Mouse (Mus musculus) G1E (cell line): ENCODE data around the gene BC048679. TPM values are rescaled to one million over a fixed set of nuclear protein-coding genes. Genes with fewer than 3 reads are reported as not detected.

Experiments
- ATAC-seq: 2 replicates; pipeline ENCODE4 v1.8.0; 2016; ENCODE audit warnings: mild to moderate bottlenecking; ENCODE audit not compliant: insufficient number of reproducible peaks, poor library complexity, low FRiP score, severe bottlenecking; ENCODE audit errors: extremely low read depth
- DNase-seq: peaks from one replicate; pipeline ENCODE4 v3.0.0; 2012; ENCODE audit warnings: low spot score
- H3K27me3 ChIP-seq: 2 replicates; pipeline ENCODE4 v1.6.1; 2012; ENCODE audit warnings: mild to moderate bottlenecking, low read length, inconsistent platforms; ENCODE audit not compliant: insufficient read depth
- H3K36me3 ChIP-seq: replicated peaks from 2 replicates; pipeline ENCODE3; 2012; ENCODE audit warnings: mild to moderate bottlenecking, inconsistent platforms
- H3K4me1 ChIP-seq: 2 replicates; pipeline ENCODE4 v1.6.1; 2012; ENCODE audit warnings: low read depth, low read length, inconsistent platforms, mixed read lengths; ENCODE audit not compliant: insufficient read depth
- H3K4me3 ChIP-seq: 2 replicates; pipeline ENCODE4 v1.5.1; 2012; ENCODE audit warnings: low read depth, mild to moderate bottlenecking, inconsistent platforms, low read length, moderate library complexity, mixed read lengths
- H3K9me3 ChIP-seq: replicated peaks from 2 replicates; pipeline ENCODE4 v1.6.1; 2012; ENCODE audit warnings: inconsistent platforms
- CTCF ChIP-seq: IDR thresholded peaks from 2 replicates; pipeline ENCODE4 v1.5.1; 2012; ENCODE audit warnings: low read depth, low read length, inconsistent platforms, mixed read lengths
- GATA1 ChIP-seq: IDR thresholded peaks from 2 replicates; pipeline ENCODE4 v1.6.1; 2012; ENCODE audit warnings: borderline replicate concordance, low read length, inconsistent platforms, mixed read lengths
- GATA2 ChIP-seq: IDR thresholded peaks from 2 replicates; pipeline ENCODE4 v1.6.1; 2012; ENCODE audit warnings: low read depth, low read length, inconsistent platforms, borderline replicate concordance
- POLR2AphosphoS5 ChIP-seq: IDR thresholded peaks from 2 replicates; pipeline ENCODE4 v1.6.1; 2012; ENCODE audit warnings: low read depth, low read length, inconsistent platforms; ENCODE audit not compliant: insufficient replicate concordance
- TAL1 ChIP-seq: conservative IDR thresholded peaks from 2 replicates; pipeline ENCODE4 v1.6.1; 2012; ENCODE audit warnings: low read depth, low read length, inconsistent platforms, mixed read lengths
- polyA plus RNA-seq: library from polyadenylated mRNA; stranded (reverse); fragments of >175 nt; gene quantifications from 2 replicates; pipeline ENCODE4 v1.2.3, GENCODE M21; 2012
- total RNA-seq, 2 experiments: library from RNA; stranded (forward) in 1 of 2; stranded (reverse) in 1 of 2; fragments of 200-1000 nt in 1 of 2; fragments of >200 nt in 1 of 2; fragmentation: Nextera tagmentation in 1 of 2; gene quantifications; 2 replicates each; pipeline ENCODE4 v1.2.3; 2014 to 2017

The BC048679 gene
- total RNA-seq (2014; fragmentation: Nextera tagmentation) (not detected in 2 replicates), total RNA-seq (2017) (not detected in 2 replicates), polyA plus RNA-seq (not detected in 2 replicates)

GRCm38 (mm10) chr7:81498181-81498580 is at the start of gene BC048679:
Gene BC048679 (minus strand): TSS chr7:81498281.
- ATAC-seq (no peak), DNase-seq (no peak)
- TF ChIP-seq GATA2 (no peak), POLR2AphosphoS5 (no peak)
- H3K4me1 ChIP-seq: peaks cover 27% of the 10 kb centered on the region
- no peak within 1 kb of the TSS for H3K4me3 ChIP-seq
- H3K36me3 ChIP-seq: no peaks in the 10 kb centered on the region
- peaks cover 24% of the 10 kb centered on the region; the same call in 1 of the 2 replicates for H3K27me3 ChIP-seq
- no peaks in the 10 kb centered on the region for H3K9me3 ChIP-seq

DNA sequence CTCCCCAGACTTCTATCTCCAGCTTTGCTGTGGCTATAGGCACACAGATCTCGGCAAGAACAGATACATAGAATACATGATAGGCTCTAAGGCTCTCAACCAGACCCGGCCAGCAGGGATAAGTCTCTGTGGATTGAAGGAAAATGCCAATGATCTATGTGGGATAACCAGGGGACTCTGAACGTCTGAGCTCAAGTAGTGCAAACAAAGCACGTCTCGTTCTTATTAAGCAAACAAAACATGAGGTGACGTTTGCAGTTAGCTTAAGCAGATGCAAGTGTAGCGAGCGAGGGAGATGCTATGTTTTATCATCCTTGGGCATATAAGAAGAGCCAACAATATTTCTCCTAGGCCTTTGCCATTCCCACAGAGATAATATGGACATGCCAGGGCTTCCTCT is 44.9 kb upstream of the BC048679 start:
- Histone ChIP-seq H3K4me1 (no peaks in the 10 kb centered on the region; the same call in 1 of the 2 replicates), H3K27me3 (peaks cover 42% of the 10 kb centered on the region), H3K9me3 (no peaks in the 10 kb centered on the region), H3K4me3 (no peak overlapping the region), H3K36me3 (no peaks in the 10 kb centered on the region)
- TF ChIP-seq GATA1 (no peak), GATA2 (no peak), CTCF (no peak), TAL1 (no peak), POLR2AphosphoS5 (no peak)
- ATAC-seq (no peak), DNase-seq (no peak)

- Histone ChIP-seq H3K36me3 (no peaks in the 10 kb centered on the region), H3K4me3 (no peak overlapping the region), H3K9me3 (no peaks in the 10 kb centered on the region), H3K4me1 (no peaks in the 10 kb centered on the region; the same call in 1 of the 2 replicates), H3K27me3 (peaks cover 42% of the 10 kb centered on the region)
- ATAC-seq (no peak), DNase-seq (no peak)
- TF ChIP-seq TAL1 (no peak), GATA2 (no peak), CTCF (no peak), POLR2AphosphoS5 (no peak), GATA1 (no peak)
These were observed 43.9 kb upstream of the BC048679 start for GRCm38 (mm10) chr7:81541924-81542524.

DNA sequence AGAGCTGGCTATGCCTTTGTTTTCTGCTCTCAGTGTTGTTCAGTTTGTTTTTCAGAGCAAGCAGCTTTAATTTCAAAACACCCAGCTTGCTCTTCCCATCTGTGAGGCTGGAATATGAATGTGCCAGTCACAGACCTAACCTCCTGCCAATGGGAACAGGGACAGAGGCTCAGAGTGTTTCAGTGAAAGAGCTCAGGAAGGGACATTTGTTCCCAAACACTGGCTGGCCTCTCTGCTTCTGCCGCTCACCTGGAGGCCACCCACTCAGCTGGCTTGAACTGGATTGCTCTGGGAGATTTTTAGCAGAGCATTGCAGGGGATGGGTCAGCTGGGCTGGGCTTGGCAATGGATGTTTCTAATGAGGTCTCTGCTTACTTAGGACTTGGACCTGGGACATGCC is 42.9 kb upstream of the BC048679 start:
- Histone ChIP-seq H3K4me1 (no peaks in the 10 kb centered on the region; the same call in 1 of the 2 replicates), H3K4me3 (no peak overlapping the region), H3K27me3 (peaks cover 40% of the 10 kb centered on the region), H3K36me3 (no peaks in the 10 kb centered on the region), H3K9me3 (no peaks in the 10 kb centered on the region)
- no peak for TF ChIP-seq TAL1
- no peak for TF ChIP-seq POLR2AphosphoS5
- no peak for TF ChIP-seq GATA2
- no peak for TF ChIP-seq CTCF
- TF ChIP-seq GATA1: no peak
- no peak for ATAC-seq
- no peak for DNase-seq

DNA sequence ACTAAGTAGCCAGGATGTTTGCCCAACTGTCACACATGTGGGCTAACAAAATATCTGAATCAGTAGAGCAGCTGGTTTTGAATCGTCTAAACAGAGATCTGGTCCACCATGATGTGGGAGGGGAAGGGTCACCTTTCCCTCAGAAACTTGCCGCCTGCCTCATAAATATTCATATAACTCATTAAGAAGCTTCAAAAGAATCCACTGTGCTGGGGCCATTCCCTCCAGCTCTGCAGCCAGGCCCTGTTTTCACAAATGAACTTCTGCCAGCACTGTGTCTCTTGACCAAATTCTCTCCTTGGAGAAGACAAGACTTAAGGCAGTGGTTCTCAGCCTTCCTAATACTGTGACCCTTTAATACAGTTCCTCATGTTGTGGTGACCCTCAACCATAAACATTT is 41.5 kb upstream of the BC048679 start:
- no peak overlapping the region for H3K4me3 ChIP-seq

DNA sequence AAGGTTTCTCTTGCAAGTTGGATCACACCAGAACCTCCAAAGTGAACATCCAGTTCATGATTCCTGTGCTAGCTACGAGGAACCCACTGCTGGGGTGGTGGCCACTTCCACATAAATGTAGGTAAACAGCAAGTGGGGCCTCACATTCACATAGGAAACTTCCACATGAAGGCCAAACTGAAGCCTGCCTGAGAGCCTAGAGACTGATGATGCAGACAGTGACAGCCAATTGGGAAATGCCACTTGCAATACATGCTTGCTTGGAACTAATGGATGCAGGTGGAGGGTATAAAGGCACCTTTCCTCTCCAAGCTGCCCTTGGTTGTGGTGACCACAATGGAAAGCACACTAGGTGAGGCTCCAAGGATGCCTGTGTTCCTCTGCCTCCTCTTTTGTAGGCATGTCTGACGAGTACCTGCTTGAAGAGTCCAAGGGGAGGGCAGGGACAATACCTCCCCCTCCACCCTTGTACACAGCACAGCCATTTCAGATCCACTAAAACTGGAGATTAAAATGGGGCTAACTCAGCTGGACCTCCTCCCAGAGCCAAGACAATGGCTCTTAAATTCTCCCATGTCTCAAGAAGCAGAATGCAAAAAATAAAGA is 40.1 kb upstream of the BC048679 start:
- H3K4me1 ChIP-seq: no peaks in the 10 kb centered on the region; the same call in 1 of the 2 replicates
- no peak for ATAC-seq
- H3K4me3 ChIP-seq: no peak overlapping the region
- H3K9me3 ChIP-seq: peaks cover 3% of the 10 kb centered on the region
- TF ChIP-seq CTCF: no peak
- TF ChIP-seq POLR2AphosphoS5: no peak
- TF ChIP-seq GATA2: no peak
- TF ChIP-seq TAL1: no peak
- no peak for TF ChIP-seq GATA1
- peaks cover 20% of the 10 kb centered on the region for H3K36me3 ChIP-seq
- DNase-seq: no peak
- H3K27me3 ChIP-seq: peaks cover 28% of the 10 kb centered on the region

More for the DNA sequence above, 41.5 kb upstream of the BC048679 start:
- H3K9me3 ChIP-seq: no peaks in the 10 kb centered on the region
- H3K27me3 ChIP-seq: peaks cover 38% of the 10 kb centered on the region
- no peaks in the 10 kb centered on the region; the same call in 1 of the 2 replicates for H3K4me1 ChIP-seq
- no peak for ATAC-seq
- H3K36me3 ChIP-seq: peaks cover 12% of the 10 kb centered on the region
- no peak for DNase-seq
- no peak for TF ChIP-seq POLR2AphosphoS5
- no peak for TF ChIP-seq TAL1
- TF ChIP-seq CTCF: no peak
- TF ChIP-seq GATA2: no peak
- no peak for TF ChIP-seq GATA1
